Mouse (Mus musculus) frontal cortex, adult 2 months (tissue): Measurements from ENCODE around the gene Gh. TPM values are rescaled to one million over a fixed set of nuclear protein-coding genes. Genes with fewer than 3 reads are reported as not detected.
"Not testable (repeated sequence)": the region's sequence is repeated elsewhere in the genome, so short reads cannot be mapped to it uniquely, and the experiment has no call there.

ENCODE experiments used
- DNase-seq, 2 experiments: peaks; one replicate each; pipeline ENCODE4 v3.0.0; 2022; ENCODE audit warnings: low spot score in 1 of 2; ENCODE audit errors: extremely low spot score in 1 of 2
- polyA plus RNA-seq: library from polyadenylated mRNA; depleted of rRNA; stranded (reverse); fragments of >200 nt; gene quantifications from 2 replicates; pipeline ENCODE4 v1.2.3, GENCODE M21; 2012; rRNA removed

Gene Gh
- polyA plus RNA-seq: 2.1 TPM in 1 of 2 replicates, not detected in the other

GRCm38 (mm10) chr11:106301765-106302164 lies at the start of gene Gh:
Gh (minus strand) TSS chr11:106301865.
- DNase-seq: no peak

GRCm38 (mm10) chr11:106351253-106351652 lies 49.6 kb upstream of the Gh start:
- DNase-seq: no peak

GRCm38 (mm10) chr11:106350853-106351252 lies 49.2 kb upstream of the Gh start:
- no peak for DNase-seq

- DNase-seq: no peak
Observed at GRCm38 (mm10) chr11:106349772-106350171, 48.1 kb upstream of the Gh start.

- DNase-seq: no peak
Observed at GRCm38 (mm10) chr11:106344910-106345309, 43.2 kb upstream of the Gh start.

GRCm38 (mm10) chr11:106340990-106341520 lies 39.4 kb upstream of the Gh start:
- no peak for DNase-seq

- DNase-seq: not testable (repeated sequence)
Observed at GRCm38 (mm10) chr11:106339323-106339722, 37.7 kb upstream of the Gh start.

- DNase-seq: no peak
Observed at GRCm38 (mm10) chr11:106338870-106339269, 37.2 kb upstream of the Gh start.

GRCm38 (mm10) chr11:106338029-106338428 lies 36.4 kb upstream of the Gh start:
- no peak for DNase-seq

GRCm38 (mm10) chr11:106334066-106334465 lies 32.4 kb upstream of the Gh start:
- no peak for DNase-seq

GRCm38 (mm10) chr11:106332458-106332857 lies 30.8 kb upstream of the Gh start:
- no peak for DNase-seq

- DNase-seq: peak; percentile 5 to 58
Observed at GRCm38 (mm10) chr11:106329682-106330081, 28.0 kb upstream of the Gh start.

GRCm38 (mm10) chr11:106329128-106329527 lies 27.5 kb upstream of the Gh start:
- DNase-seq: no peak

GRCm38 (mm10) chr11:106328521-106328920 lies 26.9 kb upstream of the Gh start:
- DNase-seq: no peak

- DNase-seq: no peak
Observed at GRCm38 (mm10) chr11:106326475-106326874, 24.8 kb upstream of the Gh start.

GRCm38 (mm10) chr11:106325566-106326206 lies 24.0 kb upstream of the Gh start:
- peak in 1 of 2 experiments; percentile 83 for DNase-seq

GRCm38 (mm10) chr11:106324858-106325257 lies 23.2 kb upstream of the Gh start:
- DNase-seq: no peak

- DNase-seq: peak in 1 of 2 experiments; percentile 38
Observed at GRCm38 (mm10) chr11:106318406-106319366, 17.0 kb upstream of the Gh start.

GRCm38 (mm10) chr11:106317801-106318200 lies 16.1 kb upstream of the Gh start:
- no peak for DNase-seq

GRCm38 (mm10) chr11:106316416-106316815 lies 14.8 kb upstream of the Gh start:
- DNase-seq: no peak

- no peak for DNase-seq
Observed at GRCm38 (mm10) chr11:106314333-106314812, 12.7 kb upstream of the Gh start, which contains the start of gene Cd79b. Cd79b (minus strand) TSS chr11:106314762.
